Comparison of ENCODE assay signal across 26 mouse cellular contexts in the genomic region with DNA sequence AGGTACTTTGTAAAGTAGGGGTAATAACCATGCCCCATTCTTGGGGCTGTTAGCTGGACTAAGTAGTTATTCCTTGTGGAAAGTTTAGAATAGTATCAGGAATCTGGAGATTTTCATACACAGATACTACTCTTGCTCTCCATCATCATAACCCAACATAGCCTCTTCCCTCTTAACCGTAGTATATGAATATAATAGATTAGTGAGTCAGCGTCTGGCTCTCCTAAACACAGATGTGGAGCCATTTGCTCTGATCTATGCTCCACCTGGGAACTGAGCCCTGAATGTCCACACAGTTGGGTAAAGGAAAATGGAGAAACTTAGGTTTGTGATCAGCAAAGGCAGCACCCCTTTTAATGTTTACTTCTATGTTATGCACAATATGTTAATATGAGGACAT.
"Had no signal": no experiment of that assay in that cellular context is flagged by ENCODE, and none has a peak within 500 bp of the region (broad histone marks: within the 10 kb centered on the region; RNA-seq: fewer than 3 reads in every experiment).

No protein-coding gene starts in this region.

- DNase-seq: gastrocnemius, adult 2 months; gastrocnemius, postnatal 10 days; gastrocnemius, postnatal 25 days; heart, adult 11 months; heart, adult 2 months; heart, postnatal 14 days; heart, postnatal 36 days; kidney, adult 11 months; kidney, adult 2 months; kidney, adult 9 months; kidney, postnatal 14 days; kidney, postnatal 36 days; layer of hippocampus, adult 9-11 months; layer of hippocampus, postnatal 36 days; left cerebral cortex, postnatal 4 days had no signal

- H3K9ac ChIP-seq: heart, embryonic 13.5 days; heart, embryonic 15.5 days; hindbrain, embryonic 13.5 days; hindbrain, embryonic 15.5 days; kidney, embryonic 15.5 days; limb, embryonic 13.5 days; limb, embryonic 15.5 days had no signal

- H3K4me2 ChIP-seq: heart, embryonic 11.5 days; heart, embryonic 13.5 days; heart, embryonic 15.5 days; hindbrain, embryonic 13.5 days; hindbrain, embryonic 15.5 days; kidney, embryonic 15.5 days; limb, embryonic 13.5 days; limb, embryonic 15.5 days had no signal

- H3K27me3 ChIP-seq: heart, embryonic 13.5 days; heart, embryonic 15.5 days; hindbrain, embryonic 13.5 days; hindbrain, embryonic 15.5 days; kidney, embryonic 15.5 days; limb, embryonic 13.5 days; limb, embryonic 15.5 days had no signal

- H3K9me3 ChIP-seq: heart, embryonic 13.5 days; heart, embryonic 15.5 days; hindbrain, embryonic 13.5 days; hindbrain, embryonic 15.5 days; kidney, embryonic 15.5 days; limb, embryonic 13.5 days; limb, embryonic 15.5 days had no signal

- H3K4me3 ChIP-seq: gastrocnemius, adult 2 months; heart, adult 2 months; heart, embryonic 13.5 days; heart, embryonic 15.5 days; hindbrain, embryonic 13.5 days; hindbrain, embryonic 15.5 days; kidney, embryonic 15.5 days; limb, embryonic 13.5 days; limb, embryonic 15.5 days had no signal

- H3K27ac ChIP-seq: gastrocnemius, adult 2 months; heart, adult 2 months; heart, embryonic 13.5 days; heart, embryonic 15.5 days; hindbrain, embryonic 13.5 days; hindbrain, embryonic 15.5 days; hindbrain, postnatal 0 days; kidney, embryonic 15.5 days; kidney, postnatal 0 days; limb, embryonic 13.5 days; limb, embryonic 15.5 days had no signal

- H3K4me1 ChIP-seq: heart, embryonic 15.5 days; hindbrain, embryonic 13.5 days; hindbrain, embryonic 15.5 days; kidney, embryonic 15.5 days; limb, embryonic 13.5 days; limb, embryonic 15.5 days had no signal

- ATAC-seq: hindbrain, postnatal 0 days; intestine, embryonic 16.5 days had no signal

- H3K36me3 ChIP-seq: heart, embryonic 13.5 days; heart, embryonic 15.5 days; hindbrain, embryonic 13.5 days; hindbrain, embryonic 15.5 days; kidney, embryonic 15.5 days; limb, embryonic 13.5 days; limb, embryonic 15.5 days had no signal
